Mouse (Mus musculus): ENCODE measurements around the gene Cpne2.

DNA sequence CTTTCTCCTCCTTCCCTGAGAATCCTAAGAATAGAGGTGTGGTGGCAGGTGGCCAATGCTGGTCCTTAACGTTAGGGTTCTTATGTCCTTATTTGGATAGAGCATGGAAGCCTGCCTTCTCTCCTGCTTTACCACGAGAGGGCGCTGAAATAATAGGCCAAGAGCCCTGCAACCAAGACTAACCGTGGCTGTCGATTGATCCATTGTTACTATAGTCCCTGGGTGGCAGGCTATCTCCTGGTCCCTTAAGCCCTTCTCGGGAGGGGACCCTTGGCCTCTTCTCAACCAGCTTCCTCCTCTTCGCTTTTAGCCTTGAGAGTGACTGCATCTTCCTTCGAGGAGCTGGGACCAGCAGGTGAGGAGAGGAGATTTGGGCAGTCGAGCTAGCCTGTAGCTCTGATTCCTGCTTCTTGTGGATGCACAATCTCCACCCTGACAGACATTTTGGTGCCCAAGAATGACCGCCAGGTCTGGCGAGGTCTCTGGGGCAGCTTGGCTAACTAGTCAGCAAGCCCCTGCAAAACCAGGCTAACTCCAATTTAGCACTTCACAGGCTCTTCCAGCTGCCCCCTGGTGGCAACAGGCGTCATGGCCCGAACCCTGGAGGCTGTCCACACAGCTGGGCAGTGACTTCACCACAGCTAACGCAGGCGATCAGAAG is 40.6 kb upstream of the Cpne2 start:
- TF ChIP-seq POLR2A (IDR thresholded peaks at IDR 0.05; ENCODE audit: extremely low read depth, insufficient read depth, low read length) (no peak), CTCF (IDR thresholded peaks at IDR 0.05; ENCODE audit: extremely low read depth, insufficient read depth, low read length) (peak; percentile 79)
